Mouse (Mus musculus) MEL (cell line): Measurements from ENCODE around the gene Ap2a1.

ENCODE experiments used
- MAX ChIP-seq: IDR thresholded peaks from 2 replicates; pipeline ENCODE4 v1.6.1; 2011; ENCODE audit warnings: low read length, improper control_type of control experiment
- POLR2A ChIP-seq, 2 experiments: IDR thresholded peaks; 2 replicates each; pipeline ENCODE4 v1.6.1; 2011 to 2012; ENCODE audit warnings: low read length in 2 of 2, mild to moderate bottlenecking in 2 of 2, control low read depth in 1 of 2, improper control_type of control experiment in 1 of 2, low read depth in 1 of 2, moderate library complexity in 1 of 2; ENCODE audit not compliant: control insufficient read depth in 1 of 2, insufficient read depth in 1 of 2, poor library complexity in 1 of 2
- RCOR1 ChIP-seq: IDR thresholded peaks from 2 replicates; pipeline ENCODE4 v1.6.1; 2012; ENCODE audit warnings: low read depth, mild to moderate bottlenecking, inconsistent platforms, low read length, improper control_type of control experiment
- TCF12 ChIP-seq: IDR thresholded peaks from 2 replicates; pipeline ENCODE4 v1.6.1; 2014; ENCODE audit warnings: low read depth, mild to moderate bottlenecking, inconsistent platforms, low read length, improper control_type of control experiment, moderate library complexity
- UBTF ChIP-seq: IDR thresholded peaks from 2 replicates; pipeline ENCODE4 v1.6.1; 2012; ENCODE audit warnings: low read depth, mild to moderate bottlenecking, inconsistent platforms, low read length, improper control_type of control experiment, moderate library complexity, borderline replicate concordance; ENCODE audit not compliant: insufficient read depth

DNA sequence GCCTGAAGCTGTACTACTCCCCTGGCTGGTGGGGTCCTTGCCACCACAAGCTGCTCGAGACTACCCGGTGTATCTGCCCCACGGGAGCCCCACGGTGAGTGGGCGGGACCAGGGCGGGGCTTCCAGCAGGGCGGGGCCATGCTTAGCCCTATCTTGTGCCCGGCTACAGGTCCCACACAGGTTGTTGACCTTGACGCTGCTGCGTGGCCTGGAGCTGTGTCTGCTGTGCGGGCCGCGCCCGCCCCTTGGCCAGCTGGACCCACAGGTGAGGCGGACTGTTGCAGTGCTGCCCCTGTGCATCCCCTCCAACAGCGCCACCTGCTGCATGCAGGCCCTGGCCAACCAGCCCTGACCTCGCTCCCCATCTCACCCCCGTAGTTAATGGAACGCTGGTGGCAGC is 30.7 kb downstream of the Ap2a1 start:
- TF ChIP-seq RCOR1 (no peak), TCF12 (no peak), POLR2A (IDR thresholded peaks at IDR 0.05; ENCODE audit: control insufficient read depth in 1 of 2, insufficient read depth in 1 of 2, low read depth in 1 of 2, low read length in 2 of 2, poor library complexity in 1 of 2) (no peak; a peak in 1 of 4 replicates), MAX (no peak), UBTF (no peak)
